Comparison of ENCODE assay signal across 8 mouse cellular contexts in genomic region chr16:95964427-95965023, GRCm38 (mm10). TPM values are rescaled to one million over a fixed set of nuclear protein-coding genes. Genes with fewer than 3 reads are reported as not detected.
DNase-seq lines count a peak whose midpoint lies in the region; ATAC-seq lines count a peak whose summit lies in the region.

No protein-coding gene starts in this region.

- H3K9ac ChIP-seq in lung, embryonic 15.5 days = no peak overlapping the region
- no peak overlapping the region for H3K9ac ChIP-seq in forebrain, embryonic 16.5 days (replicated peaks; ENCODE audit: low read depth, low read length)

- DNase-seq in CD4-positive, CD25-positive, alpha-beta regulatory T cell, adult 2 months (ENCODE audit: low read depth, low spot score) = peak; percentile 76
- peak; percentile 23 to 42 for DNase-seq in layer of hippocampus, postnatal 10 days (ENCODE audit: low spot score in 2 of 2)
- no peak for DNase-seq in layer of hippocampus, adult 8-10 months (ENCODE audit: low spot score in 2 of 2)
- peak; percentile 19 for DNase-seq in T-cell, adult 2 months (ENCODE audit: low spot score)

- H3K4me1 ChIP-seq in lung, embryonic 15.5 days = peaks cover 9% of the 10 kb centered on the region
- no peaks in the 10 kb centered on the region for H3K4me1 ChIP-seq in forebrain, embryonic 16.5 days (replicated peaks; ENCODE audit: control insufficient read depth, insufficient read depth, low read length)

- no peaks in the 10 kb centered on the region for H3K36me3 ChIP-seq in lung, embryonic 15.5 days
- H3K36me3 ChIP-seq in forebrain, embryonic 16.5 days (ENCODE audit: control insufficient read depth, insufficient read depth) = no peaks in the 10 kb centered on the region

- H3K9me3 ChIP-seq in lung, embryonic 15.5 days = no peaks in the 10 kb centered on the region
- H3K9me3 ChIP-seq in forebrain, embryonic 16.5 days (ENCODE audit: control insufficient read depth, low read length) = no peaks in the 10 kb centered on the region

- H3K4me2 ChIP-seq in lung, embryonic 15.5 days = 0 out of 2 replicates have a peak overlapping the region, but pooled peaks have one; percentile 22
- H3K4me2 ChIP-seq in forebrain, embryonic 16.5 days (ENCODE audit: low read length) = no peak overlapping the region

- no peak overlapping the region for H3K4me3 ChIP-seq in lung, embryonic 15.5 days
- H3K4me3 ChIP-seq in forebrain, embryonic 16.5 days (replicated peaks; ENCODE audit: low read length) = no peak overlapping the region

- no peaks in the 10 kb centered on the region for H3K27me3 ChIP-seq in lung, embryonic 15.5 days
- no peaks in the 10 kb centered on the region for H3K27me3 ChIP-seq in forebrain, embryonic 16.5 days (replicated peaks; ENCODE audit: control insufficient read depth, insufficient read depth, low read length)

- 36% methylated on average over 11 of the region's 11 CpGs for WGBS in lung, embryonic 15.5 days
- WGBS in forebrain, embryonic 16.5 days = 53% methylated on average over 11 of the region's 11 CpGs

- ATAC-seq in CD4-positive, CD25-positive, alpha-beta regulatory T cell, adult 4 months = no peak
- ATAC-seq in granulocyte monocyte progenitor cell, adult 5-6 weeks (replicated peaks; ENCODE audit: poor library complexity, severe bottlenecking) = peak; percentile 59; the same call in 1 of the 2 replicates
- ATAC-seq in lung, embryonic 15.5 days (ENCODE audit: borderline replicate concordance, extremely low read depth, low FRiP score, low TSS enrichment) = 0 out of 2 replicates have a peak, but pooled peaks have one; percentile 55
- no peak for ATAC-seq in forebrain, embryonic 16.5 days

- no peak overlapping the region for H3K27ac ChIP-seq in lung, embryonic 15.5 days
- no peak overlapping the region for H3K27ac ChIP-seq in forebrain, embryonic 16.5 days (ENCODE audit: low read length)

RNA-seq across cellular contexts. Expression of gene Psmg1, which starts 26.2 kb away (rescaled TPM):
- 10 to 100 TPM; 23.4 to 24.1 TPM for polyA plus RNA-seq in CD4-positive, CD25-positive, alpha-beta regulatory T cell, adult 4 months (2017; shearing (Covaris generic))
- 10 to 100 TPM; 20.1 to 23.3 TPM for total RNA-seq in layer of hippocampus, postnatal 10 days (2021)
- total RNA-seq in layer of hippocampus, adult 8-10 months (2022) = 10 to 100 TPM; 15.7 to 20.1 (median 19.6) TPM
- total RNA-seq in granulocyte monocyte progenitor cell, adult 5-6 weeks (2014; fragmentation: Nextera tagmentation) = 53.2 and 68.7 TPM in 2 replicates
- 71.9 and 94.4 TPM in 2 replicates for total RNA-seq in granulocyte monocyte progenitor cell, adult 5-6 weeks (2017)
- polyA plus RNA-seq in lung, embryonic 15.5 days (2015; fragmentation: Nextera tagmentation; extraction: Ambion mirVana) = 88.5 and 95.9 TPM in 2 replicates
- polyA plus RNA-seq in forebrain, embryonic 16.5 days (2015; fragmentation: Nextera tagmentation; extraction: Ambion mirVana) = 62.0 and 65.8 TPM in 2 replicates

Comparison
In these comparisons a context has a peak if more than half of its experiments do, and no peak if none do; other contexts are left out.
1. DNase-seq: peak in CD4-positive, CD25-positive, alpha-beta regulatory T cell, adult 2 months (single experiment), layer of hippocampus, postnatal 10 days (2 of 2) and T-cell, adult 2 months (single experiment); none in layer of hippocampus, adult 8-10 months (0 of 2).
2. ATAC-seq: peak in granulocyte monocyte progenitor cell, adult 5-6 weeks (single experiment) and lung, embryonic 15.5 days (single experiment); none in CD4-positive, CD25-positive, alpha-beta regulatory T cell, adult 4 months (single experiment) and forebrain, embryonic 16.5 days (single experiment).